Mouse (Mus musculus) spleen, adult 2 months (tissue): ENCODE measurements at regions not wholly inside any gene's neighbourhood (a gene's known extent, or its start where the extent isn't known, plus 50 kb on each side); places are given as distances from the start of the nearest gene placed in this dataset.

ENCODE experiments used
- DNase-seq, 2 experiments: peaks; one replicate each; pipeline versions ENCODE4 v3.0.0 to v3.0.0-alpha.2; 2012 to 2021; ENCODE audit warnings: low spot score in 2 of 2, low read depth in 1 of 2
- H3K27ac ChIP-seq: fragments of 200-500 bp; 2 replicates; pipeline ENCODE4 v1.5.1; 2012; ENCODE audit warnings: low read length, inconsistent platforms; ENCODE audit not compliant: insufficient read depth
- H3K27me3 ChIP-seq: fragments of 200-500 bp; 2 replicates; pipeline ENCODE4 v1.6.1; 2012; ENCODE audit warnings: mild to moderate bottlenecking, moderate library complexity, low read length, inconsistent platforms; ENCODE audit not compliant: control insufficient read depth, insufficient read depth
- H3K36me3 ChIP-seq: fragments of 200-500 bp; 2 replicates; pipeline ENCODE4 v1.6.1; 2012; ENCODE audit warnings: mild to moderate bottlenecking, low read length, inconsistent platforms; ENCODE audit not compliant: control insufficient read depth, insufficient read depth
- H3K4me1 ChIP-seq: fragments of 200-500 bp; 2 replicates; pipeline ENCODE4 v1.6.1; 2011; ENCODE audit warnings: inconsistent platforms; ENCODE audit not compliant: control insufficient read depth, insufficient read depth, insufficient read length
- H3K4me3 ChIP-seq: fragments of 200-500 bp; 2 replicates; pipeline ENCODE4 v1.5.1; 2011; ENCODE audit warnings: mild to moderate bottlenecking, inconsistent platforms; ENCODE audit not compliant: insufficient read depth, insufficient read length; ENCODE audit errors: extremely low read depth
- CTCF ChIP-seq: fragments of 200-500 bp; IDR thresholded peaks from 2 replicates; pipeline ENCODE4 v1.5.1; 2011; ENCODE audit warnings: mild to moderate bottlenecking, inconsistent platforms; ENCODE audit not compliant: insufficient read depth, insufficient read length, insufficient replicate concordance; ENCODE audit errors: extremely low read depth
- POLR2A ChIP-seq: fragments of 200-500 bp; IDR thresholded peaks from 2 replicates; pipeline ENCODE4 v1.6.1; 2011; ENCODE audit warnings: low read depth, low read length, inconsistent platforms
- WGBS: fragments of 180-500 bp; shearing (Covaris S2); methylation state at CpG from one replicate; pipeline ENCODE4 v1.1.7; 2018; 5-methylcytosine and 5-hydroxymethylcytosine counted together

- no peaks in the 10 kb centered on the region for H3K36me3 ChIP-seq
- WGBS = 84% methylated on average over 2 of the region's 2 CpGs
- no peaks in the 10 kb centered on the region for H3K27me3 ChIP-seq
- no peak for DNase-seq
- H3K4me3 ChIP-seq = no peak overlapping the region
- no peak overlapping the region for H3K27ac ChIP-seq
- H3K4me1 ChIP-seq = no peaks in the 10 kb centered on the region
- TF ChIP-seq POLR2A (no peak), CTCF (no peak)
These were observed 234.6 kb upstream of the Cd180 start for GRCm38 (mm10) chr13:102458711-102459110.

- no peaks in the 10 kb centered on the region for H3K36me3 ChIP-seq
- DNase-seq = no peak
- H3K4me3 ChIP-seq = no peak overlapping the region
- H3K4me1 ChIP-seq = no peaks in the 10 kb centered on the region
- no peaks in the 10 kb centered on the region for H3K27me3 ChIP-seq
- 88% methylated on average over 2 of the region's 2 CpGs for WGBS
- H3K27ac ChIP-seq = no peak overlapping the region
- TF ChIP-seq CTCF (no peak), POLR2A (no peak)
These were observed 229.4 kb upstream of the Cd180 start for GRCm38 (mm10) chr13:102463993-102464392.

- H3K27ac ChIP-seq = no peak overlapping the region
- no peak for DNase-seq
- no peaks in the 10 kb centered on the region for H3K27me3 ChIP-seq
- 90% methylated on average over 3 of the region's 3 CpGs for WGBS
- no peaks in the 10 kb centered on the region for H3K36me3 ChIP-seq
- no peak for TF ChIP-seq POLR2A
- TF ChIP-seq CTCF = no peak
- H3K4me1 ChIP-seq = no peaks in the 10 kb centered on the region
- H3K4me3 ChIP-seq = no peak overlapping the region
These were observed 211.5 kb upstream of the Cd180 start for GRCm38 (mm10) chr13:102481906-102482305.

- TF ChIP-seq CTCF (no peak), POLR2A (no peak)
- WGBS = 89% methylated on average over 3 of the region's 3 CpGs
- H3K27me3 ChIP-seq = no peaks in the 10 kb centered on the region
- H3K4me3 ChIP-seq = no peak overlapping the region
- no peaks in the 10 kb centered on the region for H3K4me1 ChIP-seq
- no peaks in the 10 kb centered on the region for H3K36me3 ChIP-seq
- no peak overlapping the region for H3K27ac ChIP-seq
- no peak for DNase-seq
These were observed 210.9 kb upstream of the Cd180 start for GRCm38 (mm10) chr13:102482451-102482850.

- Histone ChIP-seq H3K27ac (no peak overlapping the region), H3K4me3 (no peak overlapping the region), H3K4me1 (no peaks in the 10 kb centered on the region), H3K27me3 (no peaks in the 10 kb centered on the region), H3K36me3 (no peaks in the 10 kb centered on the region)
- 88% methylated on average over 4 of the region's 4 CpGs for WGBS
- no peak for DNase-seq
- no peak for TF ChIP-seq CTCF
- TF ChIP-seq POLR2A = no peak
These were observed 205.8 kb upstream of the Cd180 start for GRCm38 (mm10) chr13:102487416-102488097.

- H3K36me3 ChIP-seq = no peaks in the 10 kb centered on the region
- no peaks in the 10 kb centered on the region for H3K4me1 ChIP-seq
- TF ChIP-seq POLR2A = no peak
- no peak for TF ChIP-seq CTCF
- no peak overlapping the region for H3K27ac ChIP-seq
- no peaks in the 10 kb centered on the region for H3K27me3 ChIP-seq
- no peak for DNase-seq
- WGBS = 86% methylated on average over 4 of the region's 4 CpGs
- H3K4me3 ChIP-seq = no peak overlapping the region
These were observed 202.0 kb upstream of the Cd180 start for GRCm38 (mm10) chr13:102491370-102491769.

GRCm38 (mm10) chr13:102504157-102504947, 189.0 kb upstream of the Cd180 start:
- no peaks in the 10 kb centered on the region for H3K36me3 ChIP-seq
- H3K4me3 ChIP-seq = no peak overlapping the region
- TF ChIP-seq CTCF (no peak), POLR2A (no peak)
- H3K27ac ChIP-seq = no peak overlapping the region
- no peaks in the 10 kb centered on the region for H3K4me1 ChIP-seq
- no peak for DNase-seq
- H3K27me3 ChIP-seq = no peaks in the 10 kb centered on the region
- WGBS = 84% methylated on average over 10 of the region's 10 CpGs
